In genomic region chr19:29372138-29372537, GRCm38 (mm10) we compare ENCODE assay signal across 8 mouse cellular contexts. TPM values are rescaled to one million over a fixed set of nuclear protein-coding genes. Genes with fewer than 3 reads are reported as not detected.
DNase-seq lines count a peak whose midpoint lies in the region; ATAC-seq and TF ChIP-seq lines count a peak whose summit lies in the region.

No protein-coding gene starts in this region.

- WGBS in heart, embryonic 15.5 days = 52% methylated on average over 4 of the region's 4 CpGs
- 71% methylated on average over 4 of the region's 4 CpGs for WGBS in heart, embryonic 10.5 days
- WGBS in liver, embryonic 13.5 days (ENCODE audit: insufficient replicate concordance) = 60% methylated on average over 4 of the region's 4 CpGs

- no peak for ATAC-seq in heart, embryonic 15.5 days (replicated peaks; ENCODE audit: insufficient number of reproducible peaks, insufficient read depth, low FRiP score, low read depth)
- no peak for ATAC-seq in liver, embryonic 13.5 days (ENCODE audit: low read depth)

- no peak for TF ChIP-seq POLR2A in bone marrow macrophage, adult 2 months (IDR thresholded peaks at IDR 0.05; ENCODE audit: borderline replicate concordance, low read depth, low read length)

- no peak overlapping the region for H3K9ac ChIP-seq in heart, embryonic 15.5 days
- H3K9ac ChIP-seq in liver, embryonic 13.5 days = peak overlapping the region; percentile 33; the same call in 1 of the 2 replicates

- H3K4me3 ChIP-seq in heart, embryonic 15.5 days = peak overlapping the region; percentile 22
- H3K4me3 ChIP-seq in heart, embryonic 10.5 days = no peak overlapping the region
- peak overlapping the region; percentile 70 for H3K4me3 ChIP-seq in bone marrow macrophage, adult 2 months (ENCODE audit: insufficient read depth, low read length)
- peak overlapping the region; percentile 32 for H3K4me3 ChIP-seq in liver, embryonic 13.5 days (replicated peaks)

- H3K36me3 ChIP-seq in heart, embryonic 15.5 days = no peaks in the 10 kb centered on the region
- H3K36me3 ChIP-seq in heart, embryonic 10.5 days = no peaks in the 10 kb centered on the region
- no peaks in the 10 kb centered on the region for H3K36me3 ChIP-seq in liver, embryonic 13.5 days

- H3K27ac ChIP-seq in heart, embryonic 15.5 days = no peak overlapping the region
- no peak overlapping the region for H3K27ac ChIP-seq in heart, embryonic 10.5 days
- H3K27ac ChIP-seq in bone marrow macrophage, adult 2 months (ENCODE audit: insufficient read depth, low read depth, low read length) = peak overlapping the region; percentile 47
- H3K27ac ChIP-seq in liver, embryonic 13.5 days = no peak overlapping the region

- H3K9me3 ChIP-seq in heart, embryonic 15.5 days (replicated peaks) = no peaks in the 10 kb centered on the region
- H3K9me3 ChIP-seq in heart, embryonic 10.5 days = no peaks in the 10 kb centered on the region
- no peaks in the 10 kb centered on the region for H3K9me3 ChIP-seq in liver, embryonic 13.5 days (replicated peaks)

- TF ChIP-seq CTCF in bone marrow macrophage, adult 2 months (IDR thresholded peaks at IDR 0.05; ENCODE audit: low read depth, low read length) = no peak

- peak overlapping the region; percentile 33; the same call in 1 of the 2 replicates for H3K4me2 ChIP-seq in heart, embryonic 15.5 days
- H3K4me2 ChIP-seq in liver, embryonic 13.5 days = peak overlapping the region; percentile 54

- peaks cover 4% of the 10 kb centered on the region for H3K4me1 ChIP-seq in heart, embryonic 15.5 days (replicated peaks)
- H3K4me1 ChIP-seq in heart, embryonic 10.5 days = 0 out of 2 replicates have a peak, but pooled peaks cover 4% of the 10 kb centered on the region
- H3K4me1 ChIP-seq in bone marrow macrophage, adult 2 months (ENCODE audit: control insufficient read depth, insufficient read depth, low read length) = peaks cover 5% of the 10 kb centered on the region
- H3K4me1 ChIP-seq in liver, embryonic 13.5 days (replicated peaks) = peaks cover 30% of the 10 kb centered on the region

- no peak for DNase-seq in heart, embryonic 10.5 days (ENCODE audit: low spot score)
- DNase-seq in A20 (ENCODE audit: low read depth, low spot score) = peak; percentile 55
- no peak for DNase-seq in liver, embryonic 13.5 days
- no peak for DNase-seq in ovary, postnatal 10 days (ENCODE audit: low spot score)
- no peak for DNase-seq in cerebellum, postnatal 14 days
- no peak for DNase-seq in urinary bladder, adult 18-20 months (ENCODE audit: low spot score in 2 of 2)

- H3K27me3 ChIP-seq in heart, embryonic 15.5 days = no peaks in the 10 kb centered on the region
- H3K27me3 ChIP-seq in heart, embryonic 10.5 days (ENCODE audit: insufficient read depth, poor library complexity, severe bottlenecking) = no peaks in the 10 kb centered on the region
- H3K27me3 ChIP-seq in liver, embryonic 13.5 days = no peaks in the 10 kb centered on the region

RNA-seq across cellular contexts. Expression of gene Cd274, which starts 4.9 kb away (rescaled TPM):
- polyA plus RNA-seq in heart, embryonic 15.5 days (2015; fragmentation: Nextera tagmentation; extraction: Ambion mirVana) = 0.48 and 3.0 TPM in 2 replicates
- polyA plus RNA-seq in heart, embryonic 10.5 days (2016; fragmentation: Nextera tagmentation; extraction: Ambion mirVana) = 0.39 and 0.41 TPM in 2 replicates
- 42.7 and 44.7 TPM in 2 replicates for polyA plus RNA-seq in bone marrow macrophage, adult 2 months (2012; ENCODE audit: insufficient read depth, insufficient read length, missing spikeins)
- 0.16 and 0.31 TPM in 2 replicates for polyA plus RNA-seq in liver, embryonic 13.5 days (2015; fragmentation: Nextera tagmentation; extraction: Ambion mirVana)

RNA-seq across cellular contexts. Expression of gene Plgrkt, which starts 4.9 kb away (rescaled TPM):
- polyA plus RNA-seq in heart, embryonic 15.5 days (2015; fragmentation: Nextera tagmentation; extraction: Ambion mirVana) = 49.2 and 68.9 TPM in 2 replicates
- polyA plus RNA-seq in heart, embryonic 10.5 days (2016; fragmentation: Nextera tagmentation; extraction: Ambion mirVana) = 41.5 and 42.5 TPM in 2 replicates
- polyA plus RNA-seq in bone marrow macrophage, adult 2 months (2012; ENCODE audit: insufficient read depth, insufficient read length, missing spikeins) = 181 and 239 TPM in 2 replicates
- polyA plus RNA-seq in liver, embryonic 13.5 days (2015; fragmentation: Nextera tagmentation; extraction: Ambion mirVana) = 32.8 and 38.5 TPM in 2 replicates

RNA-seq across cellular contexts. Expression of gene Rln1, which starts 37.7 kb away (rescaled TPM):
- 0.18 TPM in 1 of 2 replicates, not detected in the other for polyA plus RNA-seq in heart, embryonic 15.5 days (2015; fragmentation: Nextera tagmentation; extraction: Ambion mirVana)
- 0.38 TPM in 1 of 2 replicates, not detected in the other for polyA plus RNA-seq in heart, embryonic 10.5 days (2016; fragmentation: Nextera tagmentation; extraction: Ambion mirVana)
- not detected in 2 replicates for polyA plus RNA-seq in bone marrow macrophage, adult 2 months (2012; ENCODE audit: insufficient read depth, insufficient read length, missing spikeins)
- polyA plus RNA-seq in liver, embryonic 13.5 days (2015; fragmentation: Nextera tagmentation; extraction: Ambion mirVana) = 0.15 TPM in 1 of 2 replicates, not detected in the other

RNA-seq across cellular contexts. Expression of gene Pdcd1lg2, which starts 38.6 kb away (rescaled TPM):
- polyA plus RNA-seq in heart, embryonic 15.5 days (2015; fragmentation: Nextera tagmentation; extraction: Ambion mirVana) = 0.22 TPM in 1 of 2 replicates, not detected in the other
- polyA plus RNA-seq in heart, embryonic 10.5 days (2016; fragmentation: Nextera tagmentation; extraction: Ambion mirVana) = not detected in 2 replicates
- 1.6 and 1.8 TPM in 2 replicates for polyA plus RNA-seq in bone marrow macrophage, adult 2 months (2012; ENCODE audit: insufficient read depth, insufficient read length, missing spikeins)
- polyA plus RNA-seq in liver, embryonic 13.5 days (2015; fragmentation: Nextera tagmentation; extraction: Ambion mirVana) = 0.06 TPM in 1 of 2 replicates, not detected in the other

RNA-seq across cellular contexts. Expression of gene Insl6, which starts 47.0 kb away (rescaled TPM):
- polyA plus RNA-seq in heart, embryonic 15.5 days (2015; fragmentation: Nextera tagmentation; extraction: Ambion mirVana) = 3.6 and 4.0 TPM in 2 replicates
- polyA plus RNA-seq in heart, embryonic 10.5 days (2016; fragmentation: Nextera tagmentation; extraction: Ambion mirVana) = 4.6 and 6.5 TPM in 2 replicates
- polyA plus RNA-seq in bone marrow macrophage, adult 2 months (2012; ENCODE audit: insufficient read depth, insufficient read length, missing spikeins) = 16.7 and 21.7 TPM in 2 replicates
- 0.65 and 1.1 TPM in 2 replicates for polyA plus RNA-seq in liver, embryonic 13.5 days (2015; fragmentation: Nextera tagmentation; extraction: Ambion mirVana)

Comparison
In these comparisons a context has a peak if more than half of its experiments do, and no peak if none do; other contexts are left out.
1. RNA of gene Cd274, which starts 4.9 kb away (polyA plus RNA-seq): 42.7 to 44.7 TPM in bone marrow macrophage, adult 2 months; 0.48 to 3.0 TPM in heart, embryonic 15.5 days, 0.39 to 0.41 TPM in heart, embryonic 10.5 days and 0.16 to 0.31 TPM in liver, embryonic 13.5 days; every median in the first group is over 10 times any median in the second.